Mouse (Mus musculus): ENCODE results near the gene Gatd1.
"Not testable (repeated sequence)": the region's sequence is repeated elsewhere in the genome, so short reads cannot be mapped to it uniquely, and the experiment has no call there.

Gene Gatd1

GRCm38 (mm10) chr7:141413809-141414584 lies at the start of gene Gatd1:
Gene Gatd1 (minus strand): TSS chr7:141414136.
- DNase-seq (ENCODE audit: extremely low spot score, low read depth, low spot score), result peak; percentile 98

GRCm38 (mm10) chr7:141462333-141462821 lies 48.4 kb upstream of the Gatd1 start:
- DNase-seq (ENCODE audit: extremely low spot score, low read depth, low spot score), result no peak

DNA sequence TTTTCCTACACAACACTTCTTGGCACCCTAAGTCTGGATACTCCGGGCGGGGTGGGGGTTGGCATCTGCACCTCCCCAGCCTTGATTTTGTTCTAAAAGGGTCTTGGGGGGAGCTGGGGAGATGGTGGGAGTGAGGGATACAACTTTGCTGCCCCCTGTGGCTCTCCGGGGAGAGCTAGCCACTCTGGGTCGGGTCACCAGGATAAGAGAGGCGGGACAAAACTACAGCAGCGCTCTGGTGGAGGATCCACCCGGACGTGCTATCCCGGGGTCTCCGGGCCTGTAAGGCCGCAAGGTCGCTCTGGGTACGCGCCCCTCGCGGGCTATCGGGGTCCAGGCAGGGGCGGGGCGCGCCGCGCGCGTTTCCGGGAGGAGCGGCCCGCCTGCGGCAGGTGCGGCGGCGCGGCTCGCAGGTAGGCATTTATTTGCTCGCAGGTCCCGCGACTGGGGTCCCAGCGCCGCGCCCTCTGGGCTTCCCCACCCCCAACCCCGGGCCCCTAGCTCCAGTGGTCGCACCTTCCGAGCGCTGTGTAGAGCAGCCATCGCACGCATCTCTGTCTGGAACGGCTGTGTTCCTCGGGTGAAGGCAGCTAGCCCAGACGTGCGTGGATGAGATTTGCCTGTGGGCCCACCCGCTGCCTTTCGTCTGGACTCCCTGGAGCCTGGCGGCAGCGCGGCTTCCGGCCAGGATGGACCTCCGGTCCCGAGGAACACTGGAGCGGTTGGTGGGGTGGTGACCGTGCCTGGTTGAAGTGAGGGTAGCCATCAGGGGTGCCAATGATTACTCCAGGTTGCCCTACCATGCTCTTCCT lies 47.8 kb upstream of the Gatd1 start:
- no peak for DNase-seq (ENCODE audit: extremely low spot score, low read depth, low spot score)

DNA sequence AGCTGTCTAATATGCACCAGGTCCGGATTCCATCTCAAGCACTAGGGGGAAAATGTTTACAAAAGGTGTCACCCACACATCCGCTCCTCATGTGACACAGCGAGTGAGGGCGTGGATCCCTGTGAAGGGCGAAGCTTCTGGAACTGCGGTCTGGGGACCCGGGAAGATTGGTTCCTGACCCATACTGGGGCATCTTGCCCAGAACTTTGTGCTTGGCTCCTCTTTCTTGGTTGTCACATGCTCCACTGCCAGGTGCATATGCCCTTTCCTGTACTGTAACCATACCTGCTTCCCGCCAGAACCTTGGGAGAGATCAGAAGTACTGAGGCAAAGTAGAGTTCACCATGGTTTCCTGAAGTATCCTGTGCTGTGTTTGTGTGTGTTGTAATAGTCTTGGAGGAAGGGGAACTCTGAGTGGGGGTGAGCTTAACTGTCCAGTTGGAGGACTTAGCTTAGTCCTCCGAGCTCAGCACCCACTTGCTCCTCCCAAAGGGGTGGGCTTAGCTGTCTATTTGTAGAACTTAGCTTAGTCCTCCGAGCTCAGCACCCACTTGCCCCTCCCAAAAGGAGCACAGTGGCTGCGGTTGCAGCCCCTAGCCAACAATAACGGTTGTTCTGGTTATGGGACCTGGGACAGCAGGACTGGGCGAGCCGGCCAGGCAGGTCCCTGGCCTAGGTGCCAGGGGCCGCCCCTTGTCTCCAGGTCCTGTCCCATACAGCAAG lies 46.6 kb upstream of the Gatd1 start, which contains the start of gene Cracr2b:
Gene Cracr2b (plus strand): TSS at position 704 of the 723 bp plus-strand sequence.
- DNase-seq (ENCODE audit: extremely low spot score, low read depth, low spot score), result no peak

DNA sequence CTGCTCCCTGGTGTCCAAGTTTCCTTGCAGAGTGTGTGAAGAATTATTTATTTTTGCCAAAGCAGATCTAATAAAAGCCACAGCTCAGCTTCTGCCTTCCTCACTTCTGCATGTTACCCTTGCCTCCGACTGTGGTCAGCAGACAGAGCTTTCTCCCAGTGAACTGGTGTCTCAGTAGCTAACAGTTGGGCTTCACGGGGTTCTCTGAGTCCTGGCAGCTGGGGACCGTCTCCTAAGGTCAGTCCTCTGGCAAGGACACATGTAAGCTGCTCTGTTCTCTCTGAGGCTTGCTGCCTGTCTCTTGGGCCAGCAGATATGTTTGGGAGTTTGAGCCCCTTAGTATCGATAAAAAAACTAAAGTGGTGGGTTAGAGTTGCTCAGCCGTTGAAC lies 46.1 kb upstream of the Gatd1 start:
- DNase-seq (ENCODE audit: extremely low spot score, low read depth, low spot score), result no peak

DNA sequence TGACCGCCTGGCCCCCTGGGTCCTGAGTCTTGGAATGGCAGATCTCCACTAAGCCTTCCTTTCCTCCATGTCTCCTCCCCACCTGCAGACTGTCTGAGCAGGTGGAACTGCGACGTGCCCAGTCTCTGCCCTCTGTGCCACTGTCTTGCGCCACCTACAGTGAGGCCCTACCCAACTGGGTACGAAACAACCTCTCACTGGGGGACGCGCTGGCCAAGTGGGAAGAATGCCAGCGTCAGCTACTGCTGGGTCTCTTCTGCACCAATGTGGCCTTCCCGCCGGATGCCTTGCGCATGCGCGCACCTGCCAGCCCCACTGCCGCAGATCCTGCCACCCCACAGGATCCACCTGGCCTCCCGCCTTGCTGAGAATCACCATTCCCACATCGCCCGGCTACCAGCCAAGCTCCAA lies 45.4 kb upstream of the Gatd1 start:
- no peak for DNase-seq (ENCODE audit: extremely low spot score, low read depth, low spot score)

DNA sequence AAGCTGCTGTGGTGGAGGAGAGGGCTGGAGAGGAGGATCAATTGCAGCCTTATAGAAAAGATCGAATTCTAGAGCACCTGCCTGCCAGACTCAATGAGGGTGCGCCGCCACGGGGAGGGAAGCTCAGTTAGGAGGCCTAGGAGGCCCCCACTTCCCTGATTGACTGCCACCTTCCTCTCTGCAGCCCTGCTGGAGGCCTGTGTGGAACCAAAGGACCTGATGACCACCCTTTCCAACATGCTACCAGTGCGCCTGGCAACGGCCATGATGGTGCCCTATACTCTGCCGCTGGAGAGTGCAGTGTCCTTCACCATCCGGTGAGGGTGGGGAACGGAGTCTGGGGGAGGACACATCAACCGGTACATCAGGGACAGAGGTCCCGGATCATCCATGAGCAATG lies 44.7 kb upstream of the Gatd1 start:
- DNase-seq (ENCODE audit: extremely low spot score, low read depth, low spot score), result no peak

GRCm38 (mm10) chr7:141457986-141458660 lies 44.2 kb upstream of the Gatd1 start:
- DNase-seq (ENCODE audit: extremely low spot score, low read depth, low spot score), result no peak

- no peak for DNase-seq (ENCODE audit: extremely low spot score, low read depth, low spot score)
Measured at GRCm38 (mm10) chr7:141457236-141457635, 43.3 kb upstream of the Gatd1 start.

DNA sequence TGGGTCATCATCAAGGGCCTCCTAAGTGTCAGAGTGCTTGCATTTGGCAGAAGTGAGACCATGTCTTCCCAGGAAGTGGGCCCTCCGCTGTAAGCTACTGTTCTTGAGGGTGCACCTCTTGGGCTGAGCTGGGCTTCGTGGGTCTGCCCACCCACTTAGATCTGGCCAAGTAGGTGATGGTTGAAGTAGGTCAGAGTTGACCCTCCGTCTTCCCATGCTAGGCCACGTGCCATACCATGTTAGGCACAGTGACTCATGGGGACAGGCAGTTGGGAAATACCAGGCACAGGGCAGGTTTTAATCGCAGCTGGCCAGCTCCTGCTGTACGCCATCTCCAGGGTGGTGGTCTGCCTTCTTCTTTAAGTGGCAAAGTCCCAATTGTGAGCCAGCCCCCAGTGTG lies 42.8 kb upstream of the Gatd1 start:
- no peak for DNase-seq (ENCODE audit: extremely low spot score, low read depth, low spot score)

GRCm38 (mm10) chr7:141455610-141456314 lies 41.8 kb upstream of the Gatd1 start:
- no peak for DNase-seq (ENCODE audit: extremely low spot score, low read depth, low spot score)

- no peak for DNase-seq (ENCODE audit: extremely low spot score, low read depth, low spot score)
Measured at GRCm38 (mm10) chr7:141454967-141455551, 41.1 kb upstream of the Gatd1 start, which contains the start of gene Pnpla2. Gene Pnpla2 (plus strand): TSS chr7:141455198.

DNA sequence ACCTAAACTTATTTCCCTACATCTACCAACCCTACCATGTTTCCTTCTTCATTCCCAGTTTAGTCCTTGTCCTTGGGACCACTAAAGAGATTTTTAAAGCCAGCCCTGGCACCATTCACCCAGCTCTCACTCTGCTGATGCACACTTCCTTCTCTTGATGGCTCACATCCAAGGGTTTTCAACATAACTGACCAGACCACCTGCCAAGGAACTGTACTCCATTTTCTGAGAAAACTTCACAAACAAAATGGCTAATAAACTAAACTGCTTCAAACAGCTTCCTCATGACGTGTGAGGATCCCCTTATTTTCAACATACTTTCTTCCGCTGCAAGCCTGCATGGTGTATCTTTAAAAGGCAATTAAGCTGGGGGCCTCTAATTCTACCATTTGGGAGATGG lies 39.7 kb upstream of the Gatd1 start:
- no peak for DNase-seq (ENCODE audit: extremely low spot score, low read depth, low spot score)

GRCm38 (mm10) chr7:141451928-141452327 lies 38.0 kb upstream of the Gatd1 start:
- DNase-seq (ENCODE audit: extremely low spot score, low read depth, low spot score), result no peak

DNA sequence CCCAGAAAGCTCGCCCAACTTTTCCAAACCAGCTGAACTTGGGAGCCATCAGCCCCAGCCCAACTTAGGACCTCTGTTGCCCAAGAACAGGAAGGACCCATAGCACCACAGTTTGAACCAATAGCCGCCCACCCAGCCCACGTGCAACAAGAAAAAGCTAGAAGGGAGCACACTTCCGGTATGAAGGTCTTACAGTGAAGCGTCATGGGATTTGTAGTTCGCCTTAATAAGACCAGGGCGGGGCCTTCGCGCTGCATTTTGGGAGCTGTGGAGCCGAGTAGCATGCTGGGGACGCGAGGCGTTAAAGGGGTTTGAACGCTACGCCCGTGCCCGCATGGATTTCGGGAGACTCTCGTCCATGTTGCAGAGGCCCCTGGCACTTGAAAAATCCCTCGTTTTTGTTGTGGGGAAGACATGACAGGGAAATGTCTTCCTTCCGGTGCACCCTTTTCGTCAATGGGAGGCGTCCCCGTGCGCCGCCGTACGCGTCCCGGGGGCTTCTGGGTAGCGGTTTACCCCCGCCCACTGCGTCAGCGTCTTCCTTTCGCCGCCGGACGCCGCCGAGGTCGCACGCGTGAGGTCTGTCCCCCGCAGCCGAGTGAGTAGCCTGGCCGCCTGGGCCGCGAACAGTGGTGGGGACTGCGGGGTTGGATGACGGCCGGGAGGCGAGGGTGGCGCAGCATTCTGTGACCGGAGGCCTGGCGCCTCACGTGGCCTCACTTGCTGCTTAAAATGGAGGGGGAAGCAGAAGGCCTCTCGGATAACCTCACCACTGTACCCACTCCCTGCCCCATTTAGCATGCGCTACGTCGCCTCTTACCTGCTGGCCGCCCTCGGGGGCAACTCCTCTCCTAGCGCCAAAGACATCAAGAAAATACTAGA lies 33.4 kb upstream of the Gatd1 start, which contains the start of gene Rplp2:
Gene Rplp2 (plus strand): TSS at position 261 of the 882 bp plus-strand sequence.
- no peak for DNase-seq (ENCODE audit: extremely low spot score, low read depth, low spot score)

GRCm38 (mm10) chr7:141446374-141446773 lies 32.4 kb upstream of the Gatd1 start:
- DNase-seq (ENCODE audit: extremely low spot score, low read depth, low spot score), result not testable (repeated sequence)

DNA sequence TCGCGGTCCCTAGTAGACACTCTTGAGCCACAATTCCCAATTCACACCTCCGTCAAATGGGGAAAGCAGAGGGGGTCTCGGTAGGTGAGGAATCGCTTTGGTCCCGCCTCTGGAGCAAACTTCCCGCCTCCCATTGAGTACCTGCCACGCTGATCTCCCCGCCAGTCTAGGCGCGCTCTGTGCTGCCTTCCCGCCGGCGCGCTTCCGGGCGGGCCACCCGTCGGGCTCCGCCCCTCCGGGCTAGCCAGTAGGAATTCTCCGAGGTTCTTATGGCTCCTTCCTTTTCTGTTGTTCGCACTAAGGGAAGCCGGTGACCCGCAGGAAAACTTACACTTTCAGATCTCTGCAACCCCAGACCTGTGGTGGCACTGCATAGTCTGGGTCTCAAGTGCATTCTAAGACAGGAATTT lies 29.9 kb upstream of the Gatd1 start, which contains the start of gene Pidd1:
Gene Pidd1 (minus strand): TSS at position 198 of the 410 bp plus-strand sequence.
- DNase-seq (ENCODE audit: extremely low spot score, low read depth, low spot score), result no peak

GRCm38 (mm10) chr7:141443081-141443821 lies 29.3 kb upstream of the Gatd1 start:
- no peak for DNase-seq (ENCODE audit: extremely low spot score, low read depth, low spot score)
